Mouse (Mus musculus) left cerebral cortex, adult 11 months (tissue): ENCODE results near the gene Ttn.

ENCODE experiments used
- DNase-seq: peaks from one replicate; pipeline ENCODE4 v3.0.0; 2022; ENCODE audit warnings: low spot score

Ttn gene

DNA sequence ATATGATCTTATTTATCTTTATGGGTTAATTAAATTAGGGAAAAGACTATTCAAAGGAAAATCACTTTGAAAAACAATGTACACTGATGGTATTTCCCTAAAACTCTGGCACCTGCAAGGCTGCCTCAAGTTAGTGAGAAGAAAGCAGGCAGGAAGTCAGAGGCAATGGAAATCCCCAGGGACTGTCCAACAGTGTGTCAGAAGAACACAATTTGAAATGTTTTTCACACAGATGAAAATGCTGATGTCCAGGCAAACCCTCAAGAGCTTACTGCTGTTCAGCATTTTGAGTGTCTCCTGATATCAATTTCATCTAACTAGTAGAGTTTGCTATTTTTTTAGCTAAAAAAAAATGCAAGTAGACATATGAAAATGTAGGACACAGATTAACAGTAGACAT, 161.9 kb downstream of the Ttn start:
- no peak for DNase-seq

DNA sequence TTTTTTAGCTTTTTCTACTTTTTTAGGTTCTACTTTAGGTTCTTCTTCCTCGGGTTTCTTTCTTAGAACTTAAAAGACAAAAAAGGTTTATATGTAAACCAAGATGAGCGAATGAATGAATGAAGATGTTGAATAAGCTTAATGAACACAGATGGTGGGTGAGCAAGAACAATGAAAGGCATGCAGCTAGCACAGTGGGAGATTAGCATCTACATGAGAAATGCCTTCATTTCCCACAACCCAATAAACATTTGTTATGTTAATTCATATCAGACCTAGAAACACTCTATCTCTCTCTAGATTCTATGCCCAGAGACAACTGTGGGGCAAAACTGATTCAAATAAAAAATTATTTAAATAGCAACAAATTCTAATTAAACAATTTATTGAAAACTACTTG, 164.6 kb downstream of the Ttn start:
- no peak for DNase-seq

DNA sequence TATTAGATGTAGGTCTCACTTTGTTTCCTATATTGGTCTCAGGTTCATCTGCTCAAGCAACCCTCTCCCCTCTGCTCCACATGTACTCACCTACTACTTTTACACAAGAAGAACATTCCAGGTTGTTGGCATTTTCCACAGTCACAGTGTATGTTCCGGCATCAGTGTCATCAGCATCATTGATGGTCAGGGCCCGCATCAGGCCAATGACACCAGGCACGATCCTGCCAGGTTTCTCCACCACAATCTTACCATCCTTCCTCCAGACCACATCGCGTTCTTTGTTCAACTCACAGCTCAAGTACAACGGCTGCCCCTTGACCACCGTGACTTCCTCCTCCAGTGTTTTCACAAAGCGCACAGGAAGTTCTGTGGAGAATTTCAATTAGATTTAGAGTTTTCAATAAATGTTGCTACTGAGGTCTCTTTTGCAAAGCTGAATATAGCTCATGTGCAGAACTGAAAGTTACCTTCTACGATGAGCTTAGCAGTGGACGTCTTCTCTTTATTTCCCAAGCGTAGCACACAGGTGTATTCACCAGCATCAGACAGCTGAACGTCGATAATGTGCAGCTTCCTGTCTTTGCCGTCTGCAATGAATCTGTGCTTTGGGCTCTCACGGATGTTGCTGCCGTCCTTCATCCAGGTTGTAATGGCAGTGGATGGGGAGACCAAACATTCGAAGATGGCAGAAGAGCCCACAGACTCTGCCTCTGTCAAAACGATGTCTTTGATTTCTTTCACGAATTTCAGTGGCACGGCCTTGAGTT, 168.1 kb downstream of the Ttn start:
- DNase-seq: no peak

DNA sequence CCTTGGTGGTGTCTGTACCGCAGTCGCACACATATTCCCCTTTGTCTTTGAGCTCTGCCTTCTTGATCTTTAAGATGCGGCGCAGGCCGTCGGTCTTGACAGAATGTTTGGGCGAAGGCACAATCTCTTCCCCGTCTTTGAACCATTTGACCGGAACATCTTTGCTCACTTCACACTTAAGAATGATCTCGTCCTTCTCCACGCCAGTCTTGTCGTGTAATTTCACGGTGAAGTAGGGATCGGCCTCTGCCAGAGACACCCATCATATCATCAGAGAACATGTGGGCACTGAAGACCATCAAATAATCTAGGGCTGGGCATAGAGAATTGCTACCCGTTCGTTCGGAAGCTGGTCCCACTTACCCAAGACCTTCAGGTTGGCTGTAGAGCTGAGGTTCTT, 171.2 kb downstream of the Ttn start:
- DNase-seq: no peak

DNA sequence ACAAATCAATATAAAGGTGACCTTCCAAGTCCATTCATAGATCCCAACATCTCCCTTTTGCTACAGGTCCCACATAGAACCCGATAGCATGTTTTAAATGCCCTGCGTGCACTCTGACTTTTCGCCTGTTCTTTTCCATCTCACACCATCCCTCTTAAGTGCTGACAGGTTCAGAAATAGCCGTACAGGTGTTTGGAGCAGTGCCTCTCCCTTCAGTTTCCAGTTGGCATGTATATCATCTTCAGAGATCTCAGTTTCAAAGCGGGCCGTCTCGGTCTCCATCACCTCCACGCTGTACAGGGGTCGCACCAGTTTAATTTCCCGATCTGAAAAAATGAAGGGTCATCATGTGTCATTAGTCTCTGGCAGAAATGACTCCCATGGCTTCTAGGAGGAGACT, 174.0 kb downstream of the Ttn start:
- DNase-seq: no peak

DNA sequence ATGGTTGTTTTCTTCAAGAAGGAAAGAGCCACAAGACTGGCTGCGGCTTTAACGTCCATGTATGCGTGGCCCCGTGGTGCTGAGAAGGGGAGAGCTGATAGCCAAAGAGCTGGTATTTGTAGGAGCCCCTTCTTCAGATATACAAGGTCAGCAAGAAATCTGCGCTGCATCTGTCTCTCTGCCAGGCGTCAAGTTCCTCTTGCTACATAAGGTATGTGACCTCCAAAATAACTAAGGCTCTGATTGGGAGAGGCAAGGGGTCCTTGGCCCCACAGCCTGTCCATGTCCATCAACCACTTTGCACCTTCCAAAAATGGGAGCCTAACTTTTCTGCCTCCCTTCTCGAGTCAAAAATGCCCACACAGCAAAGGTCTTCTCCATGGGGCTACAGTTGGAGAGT, 175.1 kb downstream of the Ttn start:
- DNase-seq: no peak

DNA sequence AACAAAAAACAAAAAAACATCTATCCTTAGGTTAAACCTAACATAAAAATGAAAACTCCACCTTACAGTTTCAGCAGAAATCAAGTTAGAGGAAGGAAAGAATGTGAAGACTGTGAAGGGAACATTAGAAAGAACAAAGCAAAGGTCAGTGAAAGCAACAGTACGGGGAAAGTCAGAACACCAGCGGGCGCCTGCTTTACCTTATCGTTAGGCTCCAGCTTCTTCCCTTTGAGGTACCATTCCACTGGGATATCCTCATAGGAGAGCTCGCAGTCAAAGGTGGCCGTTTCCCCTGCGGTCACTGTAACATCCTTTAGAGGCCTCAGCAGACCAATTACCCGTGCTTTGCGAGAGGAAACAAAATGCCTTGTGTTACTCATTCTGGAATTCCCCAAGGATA, 175.5 kb downstream of the Ttn start:
- no peak for DNase-seq

DNA sequence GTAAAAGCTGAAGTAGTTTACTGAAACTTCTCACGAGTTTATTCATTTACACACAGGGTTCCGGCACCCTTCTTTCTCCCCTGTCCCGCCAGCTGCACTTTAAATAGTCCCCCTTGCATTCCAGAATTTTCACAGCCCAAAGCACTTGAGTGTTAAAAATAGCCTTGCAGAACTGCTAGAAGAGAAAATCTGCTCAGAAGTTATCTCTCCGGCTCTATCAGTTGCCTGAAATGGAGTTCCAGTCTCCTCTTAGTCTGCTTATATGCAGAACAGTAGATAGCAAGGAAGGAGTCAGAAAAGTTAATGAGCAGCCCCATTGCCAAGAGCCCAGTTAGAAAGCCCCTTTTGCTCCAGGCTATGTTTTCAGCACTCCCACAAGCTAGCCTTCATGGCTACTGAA, 176.0 kb downstream of the Ttn start:
- no peak for DNase-seq

DNA sequence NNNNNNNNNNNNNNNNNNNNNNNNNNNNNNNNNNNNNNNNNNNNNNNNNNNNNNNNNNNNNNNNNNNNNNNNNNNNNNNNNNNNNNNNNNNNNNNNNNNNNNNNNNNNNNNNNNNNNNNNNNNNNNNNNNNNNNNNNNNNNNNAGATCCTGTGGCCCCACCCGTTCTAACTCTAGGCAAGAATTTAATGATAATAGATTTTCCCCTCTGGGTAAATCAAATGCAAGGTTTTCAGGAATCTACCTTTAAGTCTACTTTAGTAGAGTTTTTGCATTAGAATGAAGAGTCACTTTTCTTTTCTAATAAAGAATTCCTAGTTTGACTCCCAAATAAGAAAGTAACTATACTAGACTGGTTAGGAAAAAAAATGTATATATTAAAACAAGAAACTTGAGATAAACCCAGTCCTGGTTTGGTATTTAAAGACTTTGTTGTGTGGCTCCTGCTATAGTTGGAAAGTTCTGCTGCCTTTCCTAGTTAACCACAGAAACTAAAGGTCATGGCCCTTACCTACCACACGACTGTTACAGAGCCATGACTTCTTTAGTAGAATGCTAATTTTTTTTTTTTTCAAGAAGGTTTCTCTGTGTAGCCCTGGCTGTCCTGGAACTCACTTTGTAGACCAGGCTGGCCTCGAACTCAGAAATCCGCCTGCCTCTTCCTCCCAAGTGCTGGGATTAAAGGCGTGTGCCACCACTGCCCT, 177.0 kb downstream of the Ttn start:
- no peak for DNase-seq

DNA sequence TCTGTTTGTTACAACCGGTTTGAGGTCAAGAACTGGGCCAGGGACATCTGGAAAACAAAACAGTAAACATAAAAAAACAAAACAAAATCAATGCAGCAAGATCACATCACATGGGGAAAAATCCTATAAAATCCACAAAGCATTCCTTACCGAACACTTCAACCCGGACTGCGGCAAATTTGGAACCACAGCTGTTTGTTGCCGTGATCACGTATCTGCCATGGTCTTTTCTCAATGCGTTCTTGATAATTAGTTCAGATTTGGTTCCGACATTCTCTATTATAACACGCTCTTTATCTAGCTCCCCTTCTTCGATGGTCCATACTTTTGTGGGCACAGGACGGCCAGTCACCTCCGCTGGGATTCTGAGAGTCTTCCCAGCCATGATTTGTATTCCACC, 198.2 kb downstream of the Ttn start:
- DNase-seq: no peak

DNA sequence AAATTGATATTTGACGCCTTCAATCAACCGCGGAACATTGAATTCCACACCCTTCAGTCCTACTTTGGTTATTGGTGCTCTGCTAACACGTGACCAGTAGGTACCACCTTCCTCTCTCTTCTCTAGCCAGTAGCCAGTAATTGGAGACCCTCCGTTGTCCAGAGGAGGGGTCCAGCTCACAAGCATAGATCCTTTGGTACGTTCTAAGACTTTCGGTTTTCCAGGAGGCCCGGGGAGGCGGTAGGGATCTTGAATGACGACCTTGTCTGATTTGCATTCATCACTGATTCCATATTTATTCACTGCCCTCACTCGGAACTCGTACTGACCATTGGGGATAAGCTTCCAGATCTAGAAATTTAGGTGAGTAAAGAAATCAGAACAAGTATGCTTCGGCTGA, 201.6 kb downstream of the Ttn start:
- DNase-seq: no peak

DNA sequence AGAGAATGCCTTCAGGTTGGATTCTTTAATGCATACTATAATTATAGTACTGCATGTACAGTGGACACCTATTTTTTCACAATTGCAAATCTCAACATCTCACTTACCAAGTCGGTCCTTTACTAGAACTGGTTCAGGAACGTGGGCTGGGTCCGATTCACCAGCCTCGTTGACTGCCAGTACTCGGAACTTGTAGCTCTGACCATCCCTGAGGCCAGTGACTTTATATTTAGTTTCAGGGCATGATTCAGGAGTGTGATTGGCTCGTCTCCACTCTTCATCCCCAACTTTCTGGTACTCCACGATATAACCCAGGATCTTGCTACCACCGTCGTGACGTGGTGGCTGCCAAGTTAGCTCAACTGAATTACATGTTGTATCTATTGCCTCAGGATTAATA, 212.5 kb downstream of the Ttn start:
- no peak for DNase-seq

DNA sequence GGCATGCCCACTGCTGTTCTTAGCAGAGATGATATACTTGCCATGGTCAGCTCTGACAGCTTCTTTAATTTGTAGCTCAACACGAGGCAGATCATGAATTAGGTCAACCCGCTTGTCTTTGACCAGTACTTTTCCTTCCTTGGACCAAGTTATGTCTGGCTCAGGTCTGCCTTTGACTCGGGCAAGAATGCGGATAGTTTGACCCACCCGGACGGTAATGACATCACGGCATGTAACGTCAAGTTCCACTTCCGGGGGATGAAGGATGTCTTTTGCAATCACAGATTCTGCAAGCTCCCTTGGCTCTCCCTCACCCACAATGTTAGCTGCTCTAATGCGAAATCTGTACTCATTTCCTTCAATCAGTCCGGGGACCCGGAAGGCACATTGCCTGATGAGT, 215.1 kb downstream of the Ttn start:
- no peak for DNase-seq

DNA sequence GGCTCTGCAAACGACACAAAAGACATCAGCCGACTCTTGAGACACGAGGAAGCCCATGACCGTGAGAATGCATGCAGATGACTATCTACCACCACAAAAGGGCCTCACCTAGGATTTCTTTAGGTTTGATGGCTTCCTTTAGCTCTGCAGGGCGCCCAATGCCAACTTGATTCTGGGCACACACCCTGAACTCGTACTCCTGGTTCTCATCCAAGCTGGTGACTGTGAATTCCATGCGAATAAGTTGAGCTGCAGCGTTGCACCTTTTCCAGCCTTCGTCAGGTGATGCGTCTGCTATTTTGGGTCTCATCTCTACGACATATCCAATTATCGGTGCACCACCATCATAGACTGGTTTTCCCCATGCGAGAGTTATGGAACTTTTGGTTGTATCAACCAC, 217.8 kb downstream of the Ttn start:
- DNase-seq: no peak

DNA sequence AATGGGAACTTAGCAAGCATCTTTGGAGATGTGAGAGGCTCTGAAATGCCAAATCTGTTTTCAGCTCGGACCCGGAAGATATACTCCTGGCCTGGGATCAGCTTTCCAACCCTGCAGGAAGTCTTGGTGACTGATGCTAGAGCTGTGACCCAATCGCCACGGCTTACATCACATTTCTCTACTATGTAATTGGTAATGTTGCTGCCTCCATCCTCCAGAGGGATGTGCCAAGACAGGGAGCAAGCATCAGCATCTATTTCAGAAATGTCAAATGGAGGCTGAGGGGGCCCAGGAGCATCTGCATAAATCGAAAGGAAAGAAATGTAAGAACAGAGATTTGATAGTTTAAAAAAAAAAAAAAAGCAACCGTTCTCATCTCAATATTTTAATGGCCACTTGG, 220.2 kb downstream of the Ttn start:
- DNase-seq: no peak

DNA sequence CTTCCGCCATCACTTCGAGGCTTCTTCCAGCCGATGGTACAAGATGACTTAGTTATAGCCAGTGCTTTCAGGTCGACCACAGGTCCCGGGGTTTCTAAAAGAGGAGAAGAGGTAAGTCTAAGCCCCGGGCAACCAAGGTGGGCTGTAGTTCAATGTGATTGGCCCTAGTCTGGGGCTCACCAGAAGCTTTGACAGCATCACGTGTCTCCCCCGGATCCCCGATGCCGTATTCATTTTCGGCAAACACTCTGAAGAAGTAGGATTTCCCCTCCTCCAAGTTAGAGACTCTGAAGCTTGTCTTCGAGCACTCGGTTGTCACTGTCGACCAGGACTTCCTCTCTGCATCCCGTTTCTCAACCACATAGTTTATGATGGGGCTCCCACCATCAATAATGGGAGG, 225.9 kb downstream of the Ttn start:
- no peak for DNase-seq

DNA sequence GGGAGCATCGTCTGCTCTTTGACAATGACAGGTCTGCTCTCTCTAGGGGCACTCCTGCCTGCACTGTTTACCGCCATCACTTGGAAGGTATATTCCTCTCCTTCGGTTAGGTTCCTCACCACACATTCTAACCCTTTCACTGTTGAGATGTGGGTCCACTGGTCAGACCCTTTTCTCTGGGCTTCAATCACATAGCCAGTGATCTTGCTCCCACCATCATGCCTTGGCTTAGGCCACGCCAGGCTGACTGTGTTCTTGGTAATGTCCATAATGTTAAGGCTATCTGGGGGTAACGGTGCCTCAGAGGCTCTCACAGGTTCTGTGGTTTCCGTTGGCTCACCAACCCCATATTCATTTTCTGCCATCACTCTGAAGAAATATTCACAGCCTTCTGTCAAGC, 230.4 kb downstream of the Ttn start:
- DNase-seq: no peak

DNA sequence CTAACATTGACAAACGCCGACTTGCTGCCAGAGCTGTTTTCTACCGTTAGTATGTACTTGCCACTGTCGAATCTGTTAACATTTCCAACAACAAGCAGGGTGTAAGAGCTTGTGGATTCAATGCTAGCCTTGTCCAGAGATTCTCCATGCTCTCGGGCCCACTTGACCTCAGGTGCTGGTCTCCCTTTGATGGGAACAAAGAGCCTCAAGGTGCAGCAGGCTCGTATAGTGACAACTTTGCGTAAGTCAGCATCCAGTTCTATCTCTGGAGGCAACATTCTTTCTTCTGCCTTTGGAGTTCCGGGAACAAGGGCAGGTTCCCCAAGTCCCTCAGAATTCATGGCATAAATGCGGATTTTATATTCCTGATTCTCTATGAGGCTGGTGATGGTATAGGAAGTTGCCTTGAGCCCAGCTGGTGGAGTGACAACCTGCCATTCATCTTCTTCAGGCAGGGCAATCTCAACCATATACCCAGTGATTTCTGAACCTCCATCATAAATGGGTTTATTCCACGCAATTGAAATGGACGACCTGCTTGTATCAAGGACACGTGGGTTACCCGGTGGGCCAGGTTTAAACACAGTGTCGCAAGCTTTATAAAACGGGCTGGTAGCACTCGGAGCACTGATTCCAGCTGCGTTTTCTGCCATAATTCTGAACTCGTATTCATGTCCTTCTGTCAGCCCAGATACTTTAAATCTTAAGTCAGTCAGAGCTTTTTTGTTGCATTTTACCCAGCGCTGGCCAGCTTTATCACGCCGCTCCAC, 232.8 kb downstream of the Ttn start:
- DNase-seq: no peak

DNA sequence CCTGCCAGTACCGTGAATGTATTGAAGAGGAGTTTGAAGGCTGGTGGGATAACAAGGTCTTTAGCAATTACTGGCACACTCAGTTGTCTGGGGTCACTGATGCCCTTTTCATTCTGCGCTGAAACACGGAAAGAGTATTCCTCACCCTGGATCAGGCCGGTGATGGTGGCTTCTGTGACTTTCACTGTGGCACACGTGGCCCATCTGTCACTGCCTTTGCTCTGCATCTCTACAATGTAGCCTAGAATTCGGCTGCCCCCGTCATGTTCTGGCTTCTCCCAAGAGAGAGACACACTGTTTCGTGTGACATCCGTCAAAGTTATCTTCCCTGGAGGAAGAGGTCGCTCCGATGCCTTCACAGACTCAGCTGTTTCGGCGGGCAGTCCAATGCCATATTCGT, 233.7 kb downstream of the Ttn start:
- no peak for DNase-seq

DNA sequence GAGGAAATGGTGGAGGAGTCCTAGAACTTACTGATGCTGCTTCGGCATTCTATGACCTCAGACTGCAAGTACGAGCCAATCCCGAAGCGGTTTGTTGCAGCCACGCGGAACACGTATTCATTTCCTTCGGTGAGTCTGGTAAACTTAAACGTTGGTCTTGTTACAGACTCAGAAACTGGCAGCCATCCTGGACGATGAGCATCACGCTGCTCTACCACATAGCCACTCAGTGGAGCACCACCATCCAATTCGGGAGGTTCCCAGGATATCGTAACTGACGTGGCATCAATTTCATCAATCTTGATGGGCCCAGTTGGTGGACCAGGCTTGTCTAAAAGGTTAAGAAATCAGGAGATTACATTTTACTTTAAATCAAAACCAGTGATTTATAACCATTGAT, 262.7 kb downstream of the Ttn start:
- DNase-seq: no peak

DNA sequence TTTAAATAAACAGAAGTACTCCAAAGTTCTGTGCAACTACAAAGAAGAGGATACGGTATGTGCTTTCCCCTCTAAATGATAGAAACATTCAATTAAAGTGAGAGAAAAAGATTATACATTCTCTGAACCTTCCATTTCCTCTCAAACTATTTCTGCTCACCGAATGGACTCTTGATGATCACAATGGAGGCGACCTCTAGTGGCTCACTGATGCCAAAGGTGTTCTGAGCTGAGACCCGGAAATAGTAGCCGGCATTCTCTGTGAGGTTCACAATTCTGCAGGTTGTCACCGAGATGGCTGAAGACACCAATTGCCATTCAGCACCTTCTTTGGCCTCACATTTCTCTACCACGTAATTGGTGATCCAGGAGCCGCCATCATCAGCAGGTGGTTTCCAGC, 267.4 kb downstream of the Ttn start:
- DNase-seq: no peak

DNA sequence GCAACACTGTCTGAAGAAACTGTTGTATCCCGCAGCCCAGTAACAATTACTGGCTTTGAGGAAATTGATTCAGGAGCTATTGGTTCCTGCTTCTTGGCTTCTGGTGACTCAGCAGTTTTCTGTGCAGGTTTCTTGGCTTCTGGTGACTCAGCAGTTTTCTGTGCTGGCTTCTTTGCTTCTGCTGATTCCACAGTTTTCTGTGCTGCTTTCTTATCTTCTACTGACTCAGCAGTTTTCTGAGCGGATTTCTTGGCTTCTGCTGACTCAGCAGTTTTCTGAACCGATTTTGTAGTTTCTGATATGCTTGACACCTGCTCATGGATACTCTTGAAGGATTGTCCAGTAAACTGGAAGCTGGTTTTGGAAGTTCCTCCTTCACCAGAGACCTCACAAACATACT, 273.8 kb downstream of the Ttn start:
- DNase-seq: no peak

DNA sequence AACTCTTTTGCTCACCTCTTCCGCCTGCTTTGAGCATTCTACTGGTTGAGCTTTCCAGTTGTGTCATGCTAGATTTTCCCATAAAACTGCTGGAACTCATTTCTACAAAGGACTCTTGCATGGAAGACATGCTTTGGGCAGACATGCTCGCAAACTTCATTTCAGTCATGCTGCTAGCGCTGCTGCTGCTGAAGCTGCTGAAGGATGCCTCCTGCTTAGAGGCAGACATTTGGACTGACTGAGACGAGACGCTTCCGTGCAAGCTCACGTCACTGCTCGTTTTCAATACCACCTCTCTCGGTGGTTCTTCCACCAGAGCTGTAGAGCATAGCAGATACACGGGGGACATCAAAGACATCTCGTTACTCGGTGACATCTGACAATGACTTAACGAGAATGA, 276.7 kb downstream of the Ttn start:
- DNase-seq: no peak
